Mouse (Mus musculus): ENCODE results near the gene Zfp28.
"Not testable (repeated sequence)": the region's sequence is repeated elsewhere in the genome, so short reads cannot be mapped to it uniquely, and the experiment has no call there.

The Zfp28 gene

GRCm38 (mm10) chr7:6383044-6383455, at the start of gene Zfp28:
Zfp28 (plus strand) TSS chr7:6383295.
- DNase-seq: peak; percentile 94

DNA sequence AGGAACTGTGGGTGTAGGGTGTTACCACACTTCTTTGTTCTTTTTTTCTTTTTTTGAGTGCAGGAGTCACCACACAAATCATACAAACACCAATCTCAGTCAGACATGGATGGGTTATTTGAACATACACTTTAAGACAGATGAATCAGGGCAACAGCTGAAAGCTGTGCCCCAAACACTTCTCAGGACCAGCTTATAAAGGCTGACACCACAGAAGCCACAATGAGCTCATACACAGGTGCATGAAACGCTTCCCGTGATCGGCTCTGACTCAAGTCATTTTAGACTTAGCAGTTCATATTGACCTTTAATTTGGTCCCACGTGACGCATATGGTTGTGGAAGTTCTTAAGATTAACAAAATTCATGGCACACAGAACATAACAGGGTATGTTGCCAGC, 43.2 kb upstream of the Zfp28 start:
- DNase-seq: no peak

DNA sequence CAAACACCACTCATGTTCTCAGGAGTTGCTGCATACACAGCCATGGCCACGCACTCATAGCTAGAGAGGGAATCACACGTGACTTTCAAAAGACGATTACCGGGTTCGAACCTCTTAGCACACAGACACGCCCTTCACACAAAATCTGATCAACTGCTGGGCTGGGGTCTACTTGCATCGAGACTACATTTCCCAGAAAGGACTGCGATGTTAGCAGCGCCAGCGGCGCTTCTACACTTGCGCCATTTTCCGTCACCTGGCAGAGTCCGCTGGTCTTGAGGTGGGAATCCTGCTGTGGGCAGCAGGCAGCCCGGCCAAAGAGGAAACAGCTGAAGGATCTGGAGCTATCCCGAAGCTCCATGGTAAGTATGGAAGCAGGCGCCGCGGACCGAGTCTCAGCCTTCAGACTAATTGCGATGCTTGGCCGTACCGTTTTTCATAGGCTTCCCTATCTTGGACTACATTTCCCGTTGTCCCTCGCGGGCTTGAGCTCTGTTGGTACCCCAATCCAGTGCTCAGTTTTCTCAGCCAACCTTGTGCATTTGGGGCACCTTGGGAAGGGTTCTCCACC, 39.5 kb upstream of the Zfp28 start, which contains the start of gene Gm3854:
Gene Gm3854 (plus strand): TSS at position 259 of the 571 bp plus-strand sequence.
- DNase-seq: peak; percentile 74

DNA sequence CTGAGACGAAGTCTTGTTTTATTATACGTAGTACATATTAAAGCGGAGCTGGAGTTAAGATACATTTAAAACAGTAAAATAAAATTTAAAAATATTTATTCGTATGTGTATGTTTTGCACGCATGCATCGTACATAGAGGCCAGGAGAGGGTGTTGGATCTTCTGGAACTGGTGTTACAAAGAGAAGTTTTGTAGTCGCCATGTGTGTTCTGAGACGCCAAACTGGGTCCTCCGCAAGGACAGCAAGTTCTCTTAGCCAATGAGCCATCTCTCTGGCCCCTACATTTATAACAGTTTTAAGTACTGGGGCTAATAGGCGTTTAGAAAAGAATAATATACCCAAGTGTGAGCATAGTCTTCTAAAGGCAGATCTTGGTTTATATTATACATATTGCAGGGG, 39.0 kb upstream of the Zfp28 start:
- no peak for DNase-seq

GRCm38 (mm10) chr7:6358121-6358520, 25.0 kb upstream of the Zfp28 start:
- DNase-seq: no peak

DNA sequence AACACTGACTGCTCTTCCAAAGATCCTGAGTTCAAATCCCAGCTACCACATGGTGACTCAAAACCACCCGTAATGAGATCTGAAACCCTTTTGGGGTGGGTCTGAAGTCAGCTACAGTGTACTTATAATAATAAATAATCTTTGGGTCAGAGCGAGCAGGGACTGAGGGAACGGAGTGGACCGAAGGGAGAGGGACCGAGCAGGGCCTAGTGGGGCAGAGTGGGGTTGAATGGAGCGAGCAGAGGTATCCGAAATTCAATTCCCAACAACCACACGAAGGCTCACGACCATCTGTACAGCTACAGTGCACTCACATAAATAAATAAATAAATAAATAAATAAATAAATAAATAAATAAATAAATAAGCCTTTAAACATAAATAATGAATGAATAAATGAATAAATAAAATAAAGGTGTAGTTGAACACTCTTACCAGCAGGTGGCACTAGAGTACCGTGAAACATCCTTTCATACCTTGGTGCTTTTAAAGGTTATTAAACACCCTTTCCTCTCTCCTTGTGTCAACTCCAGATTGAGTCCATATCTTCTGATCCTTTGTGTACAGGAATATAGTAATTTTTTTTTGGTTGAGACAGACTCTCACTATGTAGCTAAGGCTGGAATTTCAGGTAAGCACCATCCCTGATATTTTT, 24.0 kb upstream of the Zfp28 start:
- DNase-seq: no peak

- DNase-seq: no peak
Observed at GRCm38 (mm10) chr7:6360477-6361060, 22.5 kb upstream of the Zfp28 start.

DNA sequence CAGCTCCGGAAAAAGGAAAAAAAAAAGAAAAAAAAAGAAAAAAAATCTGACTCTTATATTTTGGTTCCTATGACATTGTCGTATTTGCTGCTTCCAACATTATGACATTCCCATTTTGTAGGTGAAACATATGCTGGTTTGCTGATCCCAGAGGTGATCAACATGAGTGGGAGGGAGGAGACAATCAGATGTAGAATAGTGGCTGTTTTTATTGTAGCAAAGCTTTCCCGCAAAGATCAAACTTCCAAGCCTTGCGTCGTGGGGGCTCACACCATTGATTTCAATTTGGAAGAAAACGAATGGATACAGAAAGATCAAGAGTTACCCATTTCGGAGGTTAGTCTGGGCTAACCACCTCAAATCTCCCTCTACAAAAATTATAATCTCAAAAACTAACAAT, 21.3 kb upstream of the Zfp28 start:
- no peak for DNase-seq

DNA sequence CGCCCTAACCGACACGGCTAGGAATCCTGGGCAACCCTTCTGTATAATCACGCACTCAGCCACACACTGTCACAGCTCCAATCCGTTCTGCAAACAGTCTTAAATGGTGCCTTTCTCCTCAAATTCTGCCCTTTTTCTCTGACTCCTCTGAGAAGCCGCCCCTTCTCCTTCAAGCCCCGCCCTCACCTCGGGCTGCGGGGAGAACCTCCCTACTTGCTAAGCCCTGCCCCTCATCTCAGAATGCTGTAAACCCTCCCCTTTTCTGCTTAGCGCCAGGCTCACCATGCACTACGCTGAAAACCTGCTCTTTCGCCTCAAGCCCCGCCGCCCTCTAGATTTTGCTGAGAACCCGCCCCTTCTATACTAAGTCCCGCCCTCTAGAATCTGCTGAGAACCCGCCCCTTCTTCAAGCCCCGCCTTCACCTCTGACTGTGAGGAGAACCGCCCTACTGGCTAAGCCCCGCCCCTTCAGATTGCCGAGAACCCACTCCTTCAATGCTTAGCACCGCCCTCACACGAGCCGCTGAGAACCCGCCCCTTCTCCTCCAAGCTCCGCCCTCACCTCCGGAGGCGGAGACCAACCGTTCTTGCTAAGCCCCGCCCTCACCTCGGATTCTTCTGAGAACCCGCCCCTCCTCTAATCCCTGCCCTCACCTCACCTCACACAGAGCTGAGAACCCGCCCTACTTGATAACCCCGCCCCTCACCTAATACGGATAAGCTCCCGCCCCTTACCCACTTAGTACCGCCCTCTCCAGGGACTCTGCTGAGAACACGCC, 20.6 kb upstream of the Zfp28 start:
- peak; percentile 100 for DNase-seq

DNA sequence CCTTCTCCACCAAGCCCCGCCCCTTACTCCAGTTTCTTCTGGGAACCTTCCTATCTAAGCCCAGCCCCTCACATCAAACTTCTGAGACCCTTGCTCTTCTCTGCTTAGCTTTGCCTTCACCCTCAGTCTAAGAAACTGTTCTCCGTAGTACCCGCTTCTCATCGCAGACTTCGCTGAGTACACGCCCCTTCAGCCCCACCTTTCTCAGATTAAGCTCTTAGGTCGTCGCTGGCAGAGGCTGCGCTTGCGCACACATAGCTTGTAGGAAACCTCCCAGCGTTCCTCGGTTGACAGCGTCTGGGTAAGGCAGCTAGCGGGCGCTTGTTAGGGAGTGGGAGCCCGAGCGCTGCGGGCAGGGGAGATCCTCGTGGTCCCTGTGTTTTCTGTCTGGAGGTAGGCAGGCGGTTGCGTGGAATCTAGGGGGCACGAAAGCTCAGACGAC, 20.0 kb upstream of the Zfp28 start, which contains the start of gene Zfp78:
Gene Zfp78 (plus strand): TSS at position 234 of the 442 bp plus-strand sequence.
- no peak for DNase-seq

DNA sequence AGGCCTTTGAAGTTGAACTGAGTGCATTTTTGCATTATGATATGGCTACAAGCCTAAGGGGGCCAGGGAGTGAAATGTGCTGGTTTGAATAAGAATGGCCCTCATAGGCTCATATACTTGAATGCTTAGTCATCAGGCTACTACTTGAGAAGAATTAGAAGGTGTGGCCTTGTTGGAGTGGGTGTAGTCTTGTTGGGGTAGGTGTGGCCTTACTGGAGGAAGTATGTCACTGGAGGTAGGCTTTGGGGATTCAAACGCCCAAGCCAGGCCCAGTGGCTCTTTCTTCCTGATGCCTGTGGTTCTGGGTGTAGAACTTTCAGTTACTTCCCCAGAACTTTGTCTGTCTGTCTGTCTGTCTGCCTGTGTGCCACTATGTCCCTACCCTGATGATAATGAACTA, 18.3 kb upstream of the Zfp28 start:
- DNase-seq: no peak

- no peak for DNase-seq
Observed at GRCm38 (mm10) chr7:6367185-6367584, 15.9 kb upstream of the Zfp28 start.

- DNase-seq: not testable (repeated sequence)
Observed at GRCm38 (mm10) chr7:6368146-6368545, 14.9 kb upstream of the Zfp28 start.

- DNase-seq: no peak
Observed at GRCm38 (mm10) chr7:6369460-6369859, 13.6 kb upstream of the Zfp28 start.

GRCm38 (mm10) chr7:6372993-6373392, 10.1 kb upstream of the Zfp28 start:
- no peak for DNase-seq

GRCm38 (mm10) chr7:6378441-6378840, 4.7 kb upstream of the Zfp28 start:
- DNase-seq: no peak

- DNase-seq: no peak
Observed at GRCm38 (mm10) chr7:6381431-6381830, 1.7 kb upstream of the Zfp28 start.

DNA sequence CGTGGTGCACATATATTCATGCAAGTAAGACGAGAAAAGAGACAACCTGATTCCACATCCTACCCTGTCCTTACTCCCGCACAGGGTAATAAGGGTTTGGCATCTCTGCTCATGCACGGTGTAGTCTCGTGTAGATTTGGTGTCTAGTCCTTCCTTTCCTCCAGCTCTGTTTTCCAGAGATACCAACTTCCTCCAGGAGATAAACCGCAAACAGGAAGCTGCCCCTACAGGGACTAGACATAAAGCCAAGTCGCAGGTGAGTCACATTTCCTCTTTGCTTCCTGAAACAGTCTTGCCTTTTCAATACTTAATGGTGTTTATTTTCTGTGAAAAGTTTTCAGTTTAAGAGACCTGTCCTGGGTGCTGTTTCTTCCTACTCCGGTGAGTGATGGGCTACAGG, 916 bp downstream of the Zfp28 start:
- DNase-seq: no peak

DNA sequence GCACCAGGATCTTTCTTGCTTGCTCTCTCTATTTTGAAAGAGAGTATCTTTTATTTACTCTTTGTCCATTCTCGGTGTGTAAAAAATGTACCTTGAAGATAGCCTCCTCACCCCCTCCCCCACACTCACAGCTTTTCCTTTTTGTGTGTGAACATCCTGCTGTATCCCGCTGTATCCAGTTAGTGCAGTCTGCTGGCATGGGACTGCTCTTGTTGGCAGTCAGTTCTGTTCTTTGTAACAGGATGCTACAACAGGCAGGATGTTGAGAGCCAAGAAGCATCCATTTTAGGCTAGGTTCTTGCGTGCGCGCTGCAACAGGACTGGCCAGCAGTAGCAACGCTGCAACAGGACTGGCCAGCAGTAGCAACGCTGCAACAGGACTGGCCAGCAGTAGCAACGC, 3.9 kb downstream of the Zfp28 start:
- no peak for DNase-seq

DNA sequence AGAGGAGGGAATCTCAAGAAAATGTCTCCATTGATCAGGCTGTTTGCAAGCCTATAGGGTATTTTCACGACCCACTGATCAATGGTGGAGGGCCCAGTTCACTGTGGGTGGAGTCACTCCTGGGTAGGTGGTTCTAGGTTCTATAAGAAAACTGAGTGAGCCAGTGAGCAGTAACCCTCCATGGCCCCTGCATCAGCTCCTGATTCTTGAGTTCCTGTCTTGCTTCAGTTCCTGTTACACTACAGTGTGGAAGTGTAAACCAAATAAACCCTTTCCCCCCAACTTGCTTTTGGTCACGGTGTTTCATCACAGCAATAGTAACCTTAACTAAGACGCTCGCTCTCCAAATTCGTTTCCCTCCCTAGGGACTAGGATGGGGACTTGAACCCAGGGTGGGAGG, 5.9 kb downstream of the Zfp28 start:
- no peak for DNase-seq

GRCm38 (mm10) chr7:6389449-6389848, 6.4 kb downstream of the Zfp28 start:
- DNase-seq: no peak

GRCm38 (mm10) chr7:6397996-6398975, 15.2 kb downstream of the Zfp28 start, which contains the start of gene Smim17:
Smim17 (plus strand) TSS chr7:6398715.
- peak; percentile 42 for DNase-seq
